Mouse (Mus musculus): ENCODE measurements around the gene Fgfr2.

The Fgfr2 gene

DNA sequence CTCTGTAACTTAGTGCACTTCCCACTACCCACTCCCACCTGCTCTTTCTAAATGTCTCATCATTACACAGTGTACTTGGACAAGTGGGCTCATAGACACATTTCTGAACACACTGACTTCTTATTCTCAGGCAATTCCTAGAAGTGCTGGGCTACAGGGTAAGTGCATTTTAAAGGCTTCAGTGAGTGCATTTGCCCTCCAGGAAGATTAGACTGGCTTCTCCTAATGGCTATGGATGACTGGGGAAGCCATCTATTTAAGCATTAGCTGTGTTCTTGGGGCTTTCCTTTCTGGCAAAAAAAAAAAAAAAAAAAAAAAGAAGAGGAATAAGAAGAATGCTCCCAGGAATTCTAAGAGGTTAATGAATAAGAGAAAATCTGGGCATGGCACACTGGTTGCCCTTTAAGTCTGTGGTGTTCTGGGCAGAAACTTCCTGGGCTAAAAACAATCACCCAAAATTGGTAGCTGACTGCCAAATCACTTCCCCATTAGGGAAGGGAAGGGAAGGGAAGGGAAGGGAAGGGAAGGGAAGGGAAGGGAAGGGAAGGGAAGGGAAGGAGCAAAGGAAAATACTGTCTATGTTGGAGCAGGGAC, 729.5 kb downstream of the Fgfr2 start:
- no peak for DNase-seq (ENCODE audit: low spot score)

DNA sequence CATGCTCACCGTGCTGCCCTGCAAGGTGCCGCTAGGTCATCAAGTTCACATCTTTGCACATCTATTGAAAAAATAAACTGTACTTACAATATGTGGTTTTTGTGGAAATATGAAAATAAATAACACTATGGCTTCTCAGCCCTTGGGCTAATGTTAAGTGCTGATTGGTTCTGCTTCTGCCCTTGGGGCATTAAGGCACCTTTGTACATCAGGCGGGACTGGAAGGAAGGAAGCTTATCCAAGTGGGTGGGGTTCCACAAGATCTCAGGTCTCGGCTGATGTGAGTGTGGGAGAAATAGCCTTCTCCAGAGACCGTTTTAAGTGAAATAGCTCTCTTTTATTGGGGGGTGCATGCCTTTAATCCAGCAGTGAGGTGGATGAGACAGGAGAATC, 730.1 kb downstream of the Fgfr2 start:
- DNase-seq (ENCODE audit: low spot score) = no peak

- DNase-seq (ENCODE audit: low spot score) = no peak
These were observed 730.7 kb downstream of the Fgfr2 start for GRCm38 (mm10) chr7:132392233-132393013.

GRCm38 (mm10) chr7:132389473-132389872, 733.7 kb downstream of the Fgfr2 start:
- DNase-seq (ENCODE audit: low spot score) = no peak

DNA sequence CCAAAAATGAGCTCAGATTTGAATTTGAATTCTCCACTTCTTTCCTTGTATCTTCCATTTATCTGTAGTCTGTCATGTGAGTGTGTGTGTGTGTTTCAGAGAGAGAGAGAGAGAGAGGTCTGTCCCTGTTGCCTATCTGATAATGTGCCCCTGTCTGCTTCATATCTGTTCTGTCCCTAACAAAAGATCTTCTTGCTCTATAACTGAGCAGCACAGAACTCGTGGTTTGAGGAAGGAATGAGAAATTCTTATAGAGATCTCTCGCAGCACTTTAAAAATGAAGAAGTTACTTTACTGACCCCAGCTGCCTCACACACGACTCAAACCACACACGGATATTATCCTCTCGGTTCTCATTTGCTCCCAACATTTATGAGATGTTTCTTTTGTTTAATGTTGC, 735.6 kb downstream of the Fgfr2 start:
- no peak for DNase-seq (ENCODE audit: low spot score)

DNA sequence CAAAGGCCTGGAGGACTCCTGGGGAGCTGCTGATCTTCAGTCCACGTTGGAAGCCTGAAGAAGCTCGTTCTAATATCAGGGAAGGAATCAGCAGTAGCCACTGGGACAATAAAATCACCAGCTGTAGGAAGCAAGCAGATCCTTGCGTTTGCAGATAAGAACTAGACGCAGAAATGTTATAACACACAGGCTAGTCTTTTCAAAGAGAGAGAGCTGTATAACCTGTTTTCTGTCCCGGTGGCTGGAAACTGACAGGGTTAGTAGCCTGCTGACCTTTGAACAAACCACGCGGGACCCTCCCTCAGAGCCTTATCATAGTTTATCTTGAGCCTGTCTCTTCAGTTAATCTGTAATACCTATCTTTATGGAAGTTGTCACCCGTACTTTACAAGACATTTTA, 736.8 kb downstream of the Fgfr2 start:
- no peak for DNase-seq (ENCODE audit: low spot score)

DNA sequence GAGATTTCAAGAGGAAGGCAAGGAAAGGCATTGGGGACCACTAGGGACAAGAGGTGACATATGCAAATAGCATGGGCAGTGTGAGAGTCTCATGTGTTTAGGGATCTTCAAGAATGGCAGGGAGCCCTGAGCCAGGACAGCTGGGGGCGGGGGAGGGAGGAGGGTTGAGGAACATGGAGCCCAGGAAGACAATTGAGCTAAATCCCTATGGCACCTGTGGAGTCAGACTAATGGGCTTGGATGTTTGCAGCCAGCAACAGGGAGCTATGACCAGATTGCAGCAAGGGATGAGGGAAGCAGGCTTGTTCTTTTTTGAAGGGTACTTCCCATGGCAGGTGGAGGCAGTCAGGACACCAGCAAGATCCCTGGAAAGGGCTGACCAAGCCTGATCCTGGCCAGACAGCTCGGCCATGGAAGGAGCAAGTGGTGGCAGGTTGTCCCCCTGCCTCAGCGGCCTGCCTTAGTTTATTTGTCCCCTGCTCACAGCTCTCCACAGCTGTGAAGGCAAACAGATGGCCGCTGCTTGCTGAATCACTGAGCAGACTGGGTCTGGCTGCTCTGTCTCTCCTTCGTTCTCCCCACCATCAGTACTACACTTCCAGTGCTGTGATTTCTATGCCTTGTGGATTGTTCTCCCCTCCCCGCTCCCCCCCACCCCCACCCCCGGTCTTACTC, 737.6 kb downstream of the Fgfr2 start:
- DNase-seq (ENCODE audit: low spot score) = no peak

DNA sequence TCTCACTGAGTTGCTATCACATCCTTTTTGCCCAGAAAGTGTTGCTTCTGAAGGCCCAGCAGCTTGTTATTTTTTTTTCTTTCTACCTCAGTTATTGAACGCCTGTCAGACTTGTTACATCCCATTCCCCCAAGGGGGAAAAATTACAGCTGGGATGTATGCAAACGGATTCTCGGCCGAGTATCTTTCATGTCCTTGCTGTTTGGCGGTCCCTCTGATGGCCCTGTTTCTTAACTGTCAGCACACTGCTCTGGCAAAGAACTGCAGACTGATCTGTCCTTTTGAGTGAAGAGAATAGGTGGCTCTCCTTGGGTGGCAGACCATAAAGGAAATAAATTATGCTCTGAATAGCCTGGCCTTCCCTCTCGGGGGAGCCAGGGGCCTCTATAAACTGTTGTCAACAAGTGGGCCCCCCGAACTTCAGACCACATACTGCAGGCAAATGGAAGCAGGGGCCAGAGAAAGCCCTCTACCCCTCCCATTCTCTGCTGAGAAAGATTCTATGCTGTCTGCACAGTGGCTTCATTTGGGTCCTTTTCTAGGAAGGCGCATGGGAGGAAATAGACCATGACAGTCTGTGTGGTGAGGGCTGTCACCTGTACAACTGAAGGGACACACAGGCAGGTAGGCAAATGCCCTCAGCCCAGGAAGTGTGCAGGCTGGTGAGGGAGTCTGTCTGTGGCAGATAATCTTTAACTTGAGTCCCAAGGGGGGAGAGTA, 738.3 kb downstream of the Fgfr2 start:
- DNase-seq (ENCODE audit: low spot score) = no peak

GRCm38 (mm10) chr7:132380634-132381336, 742.4 kb downstream of the Fgfr2 start:
- DNase-seq (ENCODE audit: low spot score) = no peak

DNA sequence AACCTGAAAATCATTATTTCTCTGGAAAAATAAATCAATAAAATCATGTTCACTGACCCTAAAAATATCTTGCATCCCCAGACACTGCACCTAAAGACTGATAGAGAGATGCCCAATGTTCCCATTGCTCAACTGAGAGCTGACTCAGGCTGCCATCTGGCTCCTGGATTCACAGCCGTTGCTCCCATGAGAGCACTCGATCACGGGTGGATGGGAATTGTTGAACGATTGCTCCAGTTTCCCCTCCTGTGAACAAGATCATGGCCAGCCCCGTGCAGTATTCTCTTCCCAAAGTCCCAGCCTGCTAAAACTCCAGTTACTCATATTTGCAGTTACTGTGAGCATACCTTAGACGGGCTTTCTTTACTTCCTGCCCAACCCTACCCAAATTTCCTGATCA, 745.2 kb downstream of the Fgfr2 start:
- no peak for DNase-seq (ENCODE audit: low spot score)

- DNase-seq (ENCODE audit: low spot score) = no peak
These were observed 749.4 kb downstream of the Fgfr2 start for GRCm38 (mm10) chr7:132373594-132374378.

DNA sequence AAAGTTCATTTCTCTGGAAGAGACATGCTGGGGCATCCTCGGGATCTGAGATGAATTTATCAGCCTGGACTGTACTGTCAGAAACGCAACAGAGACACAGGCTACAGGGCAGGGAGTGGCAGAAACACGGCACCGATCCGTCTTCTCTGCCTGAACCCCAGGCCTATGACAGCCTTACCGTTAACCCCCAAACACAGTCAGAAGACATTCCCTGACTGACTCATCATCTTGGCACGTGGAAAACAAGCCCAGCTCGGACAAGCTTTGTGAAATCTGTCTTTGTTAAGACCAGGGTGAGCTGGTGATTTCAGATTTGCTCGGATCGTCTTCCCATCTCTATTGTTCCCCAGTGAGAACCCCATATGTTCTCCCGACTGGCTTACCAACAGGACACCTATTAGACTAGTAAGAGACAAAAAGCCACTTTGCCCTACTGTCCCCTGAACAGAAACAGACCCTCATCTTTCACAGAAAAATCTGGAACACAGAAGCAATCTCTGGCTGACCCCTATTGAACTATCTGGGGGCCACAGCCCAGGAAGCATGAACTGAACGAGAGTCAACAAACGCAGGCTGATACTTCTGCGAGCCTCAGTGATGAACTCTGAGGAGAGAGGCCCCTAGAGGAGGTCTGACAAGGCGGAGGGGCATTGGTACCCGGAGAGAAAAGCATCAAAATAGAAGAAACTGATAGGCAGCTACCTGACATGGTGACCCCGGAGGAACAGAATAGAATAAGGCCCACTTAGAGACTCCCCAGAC, 750.2 kb downstream of the Fgfr2 start:
- no peak for DNase-seq (ENCODE audit: low spot score)

DNA sequence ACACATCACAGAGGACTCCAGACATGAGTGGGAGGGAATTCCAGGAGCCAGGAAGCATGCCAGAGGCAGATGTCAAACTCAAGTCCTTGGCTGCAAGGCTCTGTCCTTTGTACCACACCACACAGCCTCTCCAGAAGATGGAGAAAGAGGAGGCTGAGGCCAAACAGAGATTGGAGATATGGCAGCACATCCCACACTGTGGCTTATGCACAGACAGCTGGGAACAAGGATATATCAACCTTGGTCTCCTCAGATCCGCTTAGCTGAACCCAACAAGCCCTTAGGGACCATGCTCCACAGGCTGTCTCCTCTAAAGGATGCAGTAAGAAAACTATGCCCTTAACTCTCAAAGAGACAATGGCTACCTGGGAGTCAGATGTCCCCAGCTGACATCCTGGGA, 751.3 kb downstream of the Fgfr2 start:
- DNase-seq (ENCODE audit: low spot score) = no peak

DNA sequence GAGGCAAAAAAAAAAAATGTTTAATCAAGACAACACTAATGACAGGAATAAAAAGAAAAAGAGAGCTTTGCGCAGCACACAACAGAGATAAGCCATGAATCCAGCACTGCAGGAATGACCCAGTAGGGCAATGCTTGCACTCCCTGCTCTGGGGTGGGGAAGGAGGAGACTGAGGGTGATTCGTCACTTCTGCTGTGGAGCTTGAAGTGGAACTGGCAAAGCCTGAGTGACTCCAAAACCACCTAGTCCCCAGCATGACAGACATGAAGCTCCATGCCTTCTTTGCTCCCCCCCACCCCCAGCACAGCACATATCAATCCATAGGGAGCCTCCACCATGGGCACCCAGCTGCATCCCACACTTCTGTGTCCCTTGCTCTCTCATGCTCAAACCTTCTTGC, 753.4 kb downstream of the Fgfr2 start:
- no peak for DNase-seq (ENCODE audit: low spot score)

- no peak for DNase-seq (ENCODE audit: low spot score)
These were observed 754.3 kb downstream of the Fgfr2 start for GRCm38 (mm10) chr7:132368859-132369258.

GRCm38 (mm10) chr7:132367344-132367743, 755.8 kb downstream of the Fgfr2 start:
- DNase-seq (ENCODE audit: low spot score) = no peak

GRCm38 (mm10) chr7:132365703-132366384, 757.3 kb downstream of the Fgfr2 start:
- no peak for DNase-seq (ENCODE audit: low spot score)

DNA sequence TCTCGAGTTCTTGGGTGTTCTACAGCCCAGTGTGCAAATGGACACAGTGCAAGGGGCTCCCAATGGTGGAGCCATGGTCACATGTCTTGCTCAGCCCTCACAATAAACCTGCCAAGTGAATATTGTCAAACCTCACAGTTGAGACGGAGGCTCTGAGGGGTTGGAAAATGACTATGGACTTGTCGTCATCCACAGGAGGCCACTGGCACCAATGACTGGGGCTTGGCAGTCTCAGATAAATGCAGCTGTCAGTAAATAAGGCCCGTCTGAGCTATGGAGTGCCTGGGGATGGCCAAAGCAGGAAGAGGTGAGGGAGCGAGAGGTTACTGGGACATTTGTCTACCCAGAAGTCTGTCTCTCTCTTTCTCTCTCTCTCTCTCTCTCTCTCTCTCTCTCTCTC, 758.0 kb downstream of the Fgfr2 start:
- DNase-seq (ENCODE audit: low spot score) = no peak

- no peak for DNase-seq (ENCODE audit: low spot score)
These were observed 758.6 kb downstream of the Fgfr2 start for GRCm38 (mm10) chr7:132364506-132364905.

DNA sequence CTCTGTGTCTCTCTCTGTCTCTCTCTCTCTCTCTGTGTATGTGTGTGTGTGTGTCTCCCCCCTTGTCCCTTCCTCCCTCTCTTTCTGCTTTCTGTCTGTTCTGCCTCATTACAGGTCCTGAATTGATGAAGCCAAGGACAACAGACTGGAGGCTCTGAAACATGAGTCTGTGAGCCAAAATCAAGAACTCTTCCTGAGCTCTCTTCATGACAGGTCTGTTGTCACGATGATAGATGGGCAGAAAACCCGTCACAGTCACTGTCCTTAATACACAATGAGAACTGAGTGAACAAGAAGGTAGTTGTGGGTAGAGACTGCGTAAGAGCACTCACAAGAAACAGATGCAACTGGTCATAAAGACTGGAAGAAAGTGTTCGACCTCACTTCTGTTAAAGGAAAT, 762.8 kb downstream of the Fgfr2 start:
- DNase-seq (ENCODE audit: low spot score) = no peak
